Mouse (Mus musculus): Measurements from ENCODE around the gene Tac2.

The Tac2 gene

GRCm38 (mm10) chr10:127725136-127725535, 858 bp downstream of the Tac2 start:
- DNase-seq (ENCODE audit: low spot score in 2 of 2), result no peak

GRCm38 (mm10) chr10:127728437-127728836, 4.2 kb downstream of the Tac2 start:
- no peak for DNase-seq (ENCODE audit: low spot score in 2 of 2)

GRCm38 (mm10) chr10:127730285-127730932, 6.1 kb downstream of the Tac2 start:
- no peak for DNase-seq (ENCODE audit: low spot score in 2 of 2)

- no peak for DNase-seq (ENCODE audit: low spot score in 2 of 2)
These were observed 6.6 kb downstream of the Tac2 start for GRCm38 (mm10) chr10:127730933-127731310.

- DNase-seq (ENCODE audit: low spot score in 2 of 2), result no peak
These were observed 7.1 kb downstream of the Tac2 start for GRCm38 (mm10) chr10:127731397-127731796.

- no peak for DNase-seq (ENCODE audit: low spot score in 2 of 2)
These were observed 10.2 kb downstream of the Tac2 start for GRCm38 (mm10) chr10:127734434-127734833.

- no peak for DNase-seq (ENCODE audit: low spot score in 2 of 2)
These were observed 12.0 kb downstream of the Tac2 start for GRCm38 (mm10) chr10:127736266-127736665.

- DNase-seq (ENCODE audit: low spot score in 2 of 2), result no peak
These were observed 12.6 kb downstream of the Tac2 start for GRCm38 (mm10) chr10:127736916-127737315.

GRCm38 (mm10) chr10:127737552-127737951, 13.3 kb downstream of the Tac2 start:
- DNase-seq (ENCODE audit: low spot score in 2 of 2), result no peak

GRCm38 (mm10) chr10:127738151-127738882, 14.0 kb downstream of the Tac2 start:
- peak in 1 of 2 experiments; percentile 41 for DNase-seq (ENCODE audit: low spot score in 2 of 2)

- DNase-seq (ENCODE audit: low spot score in 2 of 2), result peak; percentile 67 to 68
These were observed 14.9 kb downstream of the Tac2 start, which contains the start of gene Zbtb39 for GRCm38 (mm10) chr10:127739083-127739660. Gene Zbtb39 (plus strand): TSS chr10:127739538.

- DNase-seq (ENCODE audit: low spot score in 2 of 2), result peak in 1 of 2 experiments; percentile 56
These were observed 15.4 kb downstream of the Tac2 start for GRCm38 (mm10) chr10:127739661-127740161.

- DNase-seq (ENCODE audit: low spot score in 2 of 2), result no peak
These were observed 20.4 kb downstream of the Tac2 start for GRCm38 (mm10) chr10:127744661-127745060.

- no peak for DNase-seq (ENCODE audit: low spot score in 2 of 2)
These were observed 21.6 kb downstream of the Tac2 start for GRCm38 (mm10) chr10:127745886-127746285.

- no peak for DNase-seq (ENCODE audit: low spot score in 2 of 2)
These were observed 23.0 kb downstream of the Tac2 start for GRCm38 (mm10) chr10:127747254-127747653.

- no peak for DNase-seq (ENCODE audit: low spot score in 2 of 2)
These were observed 24.8 kb downstream of the Tac2 start for GRCm38 (mm10) chr10:127748847-127749612.

GRCm38 (mm10) chr10:127750136-127750777, 26.0 kb downstream of the Tac2 start:
- DNase-seq (ENCODE audit: low spot score in 2 of 2), result no peak

- no peak for DNase-seq (ENCODE audit: low spot score in 2 of 2)
These were observed 27.3 kb downstream of the Tac2 start, which contains the start of gene Gpr182 for GRCm38 (mm10) chr10:127751548-127751947. Gene Gpr182 (minus strand): TSS chr10:127751732.

GRCm38 (mm10) chr10:127754566-127755166, 30.4 kb downstream of the Tac2 start:
- DNase-seq (ENCODE audit: low spot score in 2 of 2), result no peak

GRCm38 (mm10) chr10:127755246-127755645, 31.0 kb downstream of the Tac2 start:
- DNase-seq (ENCODE audit: low spot score in 2 of 2), result no peak

Data from urinary bladder, adult 18-20 months (tissue).